Mouse (Mus musculus) myocyte (in vitro differentiated cells): ENCODE data around the gene Hist1h1d.

ENCODE experiments used
- E2F4 ChIP-seq: IDR thresholded peaks from one replicate; pipeline ENCODE4 v1.6.1; 2011; ENCODE audit warnings: mild to moderate bottlenecking, control low read depth, moderate library complexity; ENCODE audit not compliant: insufficient read depth
- MAX ChIP-seq: IDR thresholded peaks from one replicate; pipeline ENCODE4 v1.6.1; 2011; ENCODE audit warnings: low read depth, mild to moderate bottlenecking, control low read depth
- POLR2A ChIP-seq: IDR thresholded peaks from one replicate; pipeline ENCODE4 v1.6.1; 2011; ENCODE audit warnings: low read depth, mild to moderate bottlenecking, control low read depth, moderate library complexity; ENCODE audit not compliant: insufficient read length
- TCF12 ChIP-seq: IDR thresholded peaks from one replicate; pipeline ENCODE4 v1.6.1; 2011; ENCODE audit warnings: mild to moderate bottlenecking, control low read depth; ENCODE audit not compliant: poor library complexity, insufficient read depth, severe bottlenecking
- USF1 ChIP-seq: IDR thresholded peaks from one replicate; pipeline ENCODE4 v1.6.1; 2011; ENCODE audit warnings: low read depth, mild to moderate bottlenecking, control low read depth, moderate library complexity

DNA sequence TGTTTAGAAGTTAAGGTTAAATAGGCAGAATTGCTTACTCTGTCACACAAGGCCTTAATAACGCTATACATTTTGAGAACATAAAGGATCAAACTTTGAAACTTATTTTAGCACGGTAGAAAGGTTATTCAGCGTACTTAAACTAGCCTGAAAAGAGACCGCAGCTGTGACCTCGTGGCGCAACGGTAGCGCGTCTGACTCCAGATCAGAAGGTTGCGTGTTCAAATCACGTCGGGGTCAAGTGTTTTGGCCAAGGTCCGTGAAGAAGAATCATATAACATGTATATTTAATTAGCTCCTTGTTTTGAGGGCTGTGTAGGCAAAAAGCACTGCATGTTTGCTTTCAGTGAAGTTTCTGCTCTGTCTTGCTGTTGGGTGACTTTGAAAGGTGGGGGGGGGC lies 46.7 kb upstream of the Hist1h1d start:
- TF ChIP-seq POLR2A (no peak), MAX (no peak), TCF12 (no peak), USF1 (no peak), E2F4 (no peak)
